Mouse (Mus musculus) hindbrain, embryonic 14.5 days (tissue): ENCODE measurements around the gene Plcz1. TPM values are rescaled to one million over a fixed set of nuclear protein-coding genes. Genes with fewer than 3 reads are reported as not detected.

Experiments
- ATAC-seq: fragments of 200-750 bp; cut with Nextera tagmentation; 2 replicates; pipeline ENCODE4 v1.8.0; 2017; ENCODE audit warnings: moderate number of reproducible peaks, mild to moderate bottlenecking, moderate TSS enrichment, moderate library complexity; ENCODE audit not compliant: low FRiP score
- DNase-seq: peaks from one replicate; pipeline ENCODE4 v3.0.0-alpha.2; 2015; ENCODE audit warnings: low spot score
- H3K27ac ChIP-seq: fragments of 300-500 bp; sonication (generic); 2 replicates; pipeline ENCODE4 v1.5.1; 2014; ENCODE audit warnings: mild to moderate bottlenecking, moderate library complexity
- H3K27me3 ChIP-seq: fragments of 300-500 bp; sonication (generic); 2 replicates; pipeline ENCODE4 v1.6.1; 2014; ENCODE audit warnings: mild to moderate bottlenecking, low read length, mixed read lengths; ENCODE audit not compliant: control insufficient read depth, insufficient read depth
- H3K36me3 ChIP-seq: fragments of 300-500 bp; sonication (generic); replicated peaks from 2 replicates; pipeline ENCODE4 v1.6.1; 2014; ENCODE audit not compliant: control insufficient read depth, insufficient read depth
- H3K4me1 ChIP-seq: fragments of 300-500 bp; sonication (generic); replicated peaks from 2 replicates; pipeline ENCODE4 v1.6.1; 2014; ENCODE audit warnings: antibody characterized with exemption, low read length, mixed read lengths; ENCODE audit not compliant: control insufficient read depth, insufficient read depth
- H3K4me2 ChIP-seq: fragments of 300-500 bp; sonication (generic); replicated peaks from 2 replicates; pipeline ENCODE4 v1.6.1; 2014; ENCODE audit warnings: mild to moderate bottlenecking, moderate library complexity
- H3K4me3 ChIP-seq: fragments of 300-500 bp; sonication (generic); replicated peaks from 2 replicates; pipeline ENCODE4 v1.5.1; 2014; ENCODE audit warnings: mild to moderate bottlenecking, low read length
- H3K9ac ChIP-seq: fragments of 300-500 bp; sonication (generic); 2 replicates; pipeline ENCODE4 v1.6.1; 2014
- H3K9me3 ChIP-seq: fragments of 300-500 bp; sonication (generic); 2 replicates; pipeline ENCODE4 v1.6.1; 2016; ENCODE audit warnings: low read length; ENCODE audit not compliant: control insufficient read depth
- WGBS: fragments of 180-500 bp; shearing (Covaris S2); extraction: QIAGEN DNeasy Blood & Tissue Kit; methylation state at CpG from one replicate; pipeline ENCODE4 v1.1.7; 2014; 5-methylcytosine and 5-hydroxymethylcytosine counted together
- polyA plus RNA-seq: library from polyadenylated mRNA; unstranded; fragments of >200 nt; fragmentation: Nextera tagmentation; extraction: Ambion mirVana; gene quantifications from 2 replicates; pipeline ENCODE4 v1.2.1, GENCODE M21; 2014

The Plcz1 gene
- polyA plus RNA-seq, 1 experiment from 2014 or later, result 0.19 TPM

DNA sequence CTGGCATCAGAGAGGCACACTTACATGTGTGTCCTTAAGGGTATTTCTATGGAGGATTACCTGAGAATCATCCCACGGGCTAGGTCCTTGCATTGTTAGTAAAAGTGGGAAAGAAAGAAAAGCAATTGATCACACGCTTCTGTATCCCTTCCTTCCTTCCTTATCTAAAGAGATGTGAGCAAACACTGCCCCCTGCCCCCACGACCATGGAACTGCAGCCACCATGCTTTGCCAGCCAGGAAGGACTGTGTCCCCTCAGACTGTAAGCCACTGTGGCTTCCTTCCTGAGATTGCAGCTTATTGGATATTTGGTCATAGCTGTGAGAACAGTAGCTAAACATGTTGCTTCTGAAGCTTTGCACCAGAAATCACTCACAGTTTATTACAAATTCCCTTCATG lies 36.1 kb downstream of the Plcz1 start:
- Histone ChIP-seq H3K27ac (no peak overlapping the region), H3K4me3 (no peak overlapping the region), H3K9ac (no peak overlapping the region), H3K27me3 (no peaks in the 10 kb centered on the region), H3K4me2 (no peak overlapping the region), H3K4me1 (no peaks in the 10 kb centered on the region), H3K36me3 (no peaks in the 10 kb centered on the region), H3K9me3 (0 out of 2 replicates have a peak, but pooled peaks cover 4% of the 10 kb centered on the region)
- WGBS, result 84% methylated on average over 3 of the region's 3 CpGs
- no peak for DNase-seq
- no peak for ATAC-seq

DNA sequence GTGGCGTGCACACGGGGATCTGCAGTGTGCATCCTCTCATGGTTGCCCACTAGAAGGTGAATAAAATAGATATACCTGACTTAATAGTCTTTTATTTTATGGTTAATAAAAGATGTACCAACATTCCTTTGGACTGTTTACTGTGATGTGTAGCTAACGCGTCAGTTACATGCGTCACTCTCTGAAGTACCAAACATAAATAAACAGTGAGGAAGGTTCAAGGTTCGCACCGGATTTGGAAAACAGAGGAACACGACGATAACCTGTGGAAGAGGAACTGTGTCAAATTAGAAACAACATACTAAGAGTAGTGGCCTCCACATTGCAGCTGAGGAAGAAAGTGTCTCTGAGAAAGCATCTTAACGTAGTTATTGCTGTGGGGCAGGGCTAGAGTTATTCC lies 51.7 kb downstream of the Plcz1 start:
- Histone ChIP-seq H3K9ac (no peak overlapping the region), H3K36me3 (no peaks in the 10 kb centered on the region), H3K27ac (peak overlapping the region; percentile 26; the same call in 1 of the 2 replicates), H3K27me3 (no peaks in the 10 kb centered on the region), H3K4me3 (no peak overlapping the region), H3K9me3 (0 out of 2 replicates have a peak, but pooled peaks cover 2% of the 10 kb centered on the region), H3K4me1 (0 out of 2 replicates have a peak, but pooled peaks cover 3% of the 10 kb centered on the region), H3K4me2 (no peak overlapping the region)
- 92% methylated on average over 10 of the region's 10 CpGs for WGBS
- DNase-seq (no peak), ATAC-seq (no peak)

DNA sequence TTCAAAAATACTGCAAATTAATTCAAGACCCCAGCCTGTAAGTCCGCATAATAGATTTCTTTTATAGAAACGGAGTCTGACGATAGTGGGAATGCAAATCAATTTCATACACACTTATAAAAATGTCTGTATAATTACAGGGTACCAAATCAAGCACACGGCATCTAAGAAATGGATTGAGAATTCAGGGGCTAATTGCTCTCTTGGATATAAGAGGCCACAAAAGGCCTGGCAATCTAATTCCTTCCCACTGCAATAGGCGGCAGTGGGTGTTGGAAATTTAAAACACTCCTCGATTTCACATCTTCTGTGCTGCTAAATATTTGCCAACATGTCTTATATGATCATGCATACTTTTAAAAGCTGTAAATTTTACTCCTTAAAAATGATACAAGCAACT lies 52.2 kb downstream of the Plcz1 start:
- ATAC-seq (no peak), DNase-seq (no peak)
- WGBS, result 67% methylated on average over 6 of the region's 6 CpGs

GRCm38 (mm10) chr6:139986564-139986963 lies 54.7 kb downstream of the Plcz1 start:
- H3K9me3 ChIP-seq, result 0 out of 2 replicates have a peak, but pooled peaks cover 3% of the 10 kb centered on the region
- H3K9ac ChIP-seq, result no peak overlapping the region
- H3K4me3 ChIP-seq, result no peak overlapping the region
- DNase-seq, result no peak
- H3K27me3 ChIP-seq, result no peaks in the 10 kb centered on the region
- no peak for ATAC-seq
- no peak overlapping the region for H3K27ac ChIP-seq
- 0 out of 2 replicates have a peak, but pooled peaks cover 3% of the 10 kb centered on the region for H3K4me1 ChIP-seq
- WGBS, result 90% methylated on average over 2 of the region's 2 CpGs
- H3K36me3 ChIP-seq, result no peaks in the 10 kb centered on the region
- no peak overlapping the region for H3K4me2 ChIP-seq

More for the DNA sequence above, 52.2 kb downstream of the Plcz1 start:
- no peak overlapping the region for H3K9ac ChIP-seq
- no peak overlapping the region for H3K4me3 ChIP-seq
- no peaks in the 10 kb centered on the region for H3K27me3 ChIP-seq
- H3K9me3 ChIP-seq, result 0 out of 2 replicates have a peak, but pooled peaks cover 3% of the 10 kb centered on the region
- H3K27ac ChIP-seq, result 0 out of 2 replicates have a peak overlapping the region, but pooled peaks have one; percentile 26
- 0 out of 2 replicates have a peak, but pooled peaks cover 3% of the 10 kb centered on the region for H3K4me1 ChIP-seq
- H3K36me3 ChIP-seq, result no peaks in the 10 kb centered on the region
- no peak overlapping the region for H3K4me2 ChIP-seq

GRCm38 (mm10) chr6:139984069-139984468 lies 57.2 kb downstream of the Plcz1 start:
- H3K36me3 ChIP-seq, result no peaks in the 10 kb centered on the region
- no peak overlapping the region for H3K27ac ChIP-seq
- H3K9ac ChIP-seq, result no peak overlapping the region
- H3K9me3 ChIP-seq, result 0 out of 2 replicates have a peak, but pooled peaks cover 3% of the 10 kb centered on the region
- H3K27me3 ChIP-seq, result no peaks in the 10 kb centered on the region
- ATAC-seq (no peak), DNase-seq (no peak)
- H3K4me1 ChIP-seq, result 0 out of 2 replicates have a peak, but pooled peaks cover 3% of the 10 kb centered on the region
- WGBS, result 80% methylated on average over 3 of the region's 3 CpGs
- H3K4me2 ChIP-seq, result no peak overlapping the region
- H3K4me3 ChIP-seq, result no peak overlapping the region

DNA sequence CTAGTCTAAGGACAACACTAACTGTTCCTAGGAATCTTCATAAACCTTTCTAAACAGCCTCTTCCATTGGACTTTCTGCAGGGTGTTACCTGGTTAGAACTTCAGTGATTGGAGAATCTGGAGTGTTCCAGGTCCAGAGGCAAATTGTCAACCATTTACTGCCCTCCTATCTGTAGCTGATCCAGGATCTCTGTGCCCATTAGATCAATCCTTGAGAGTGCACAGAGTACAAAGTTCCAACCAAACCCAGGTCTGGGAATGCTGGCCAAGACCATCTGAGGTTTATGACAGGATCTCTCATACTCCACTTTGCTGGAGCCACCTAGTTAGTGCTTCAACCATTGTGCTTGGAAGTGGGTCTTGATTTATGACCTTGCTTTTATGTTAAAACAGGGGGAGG lies 60.2 kb downstream of the Plcz1 start:
- H3K36me3 ChIP-seq, result no peaks in the 10 kb centered on the region
- no peak overlapping the region for H3K4me3 ChIP-seq
- no peaks in the 10 kb centered on the region for H3K27me3 ChIP-seq
- 0 out of 2 replicates have a peak, but pooled peaks cover 3% of the 10 kb centered on the region for H3K9me3 ChIP-seq
- no peak overlapping the region for H3K9ac ChIP-seq
- no peak overlapping the region for H3K27ac ChIP-seq
- no peaks in the 10 kb centered on the region for H3K4me1 ChIP-seq
- ATAC-seq (no peak), DNase-seq (no peak)
- H3K4me2 ChIP-seq, result no peak overlapping the region

DNA sequence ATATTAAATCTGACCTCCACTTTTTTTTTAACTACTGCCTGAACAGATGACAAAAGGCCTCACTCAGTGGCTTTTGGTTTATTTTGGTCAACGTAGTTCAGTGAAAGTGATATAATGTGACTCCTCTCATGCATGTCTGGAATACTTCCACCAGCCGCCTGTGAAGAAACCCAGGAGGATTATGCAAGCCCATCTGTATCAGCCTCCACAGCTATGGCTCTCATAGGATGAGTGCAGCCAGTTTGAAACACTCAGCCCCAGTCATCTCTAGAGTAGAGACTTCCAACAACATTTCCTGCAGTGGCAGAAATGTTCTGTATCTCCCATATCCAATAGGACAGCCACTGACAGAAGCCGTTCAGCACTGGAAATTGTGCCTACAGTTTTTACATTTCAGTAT lies 63.1 kb downstream of the Plcz1 start:
- Histone ChIP-seq H3K4me1 (no peaks in the 10 kb centered on the region), H3K4me2 (no peak overlapping the region), H3K9me3 (no peaks in the 10 kb centered on the region), H3K27me3 (no peaks in the 10 kb centered on the region), H3K36me3 (no peaks in the 10 kb centered on the region), H3K4me3 (no peak overlapping the region), H3K27ac (no peak overlapping the region), H3K9ac (no peak overlapping the region)
- WGBS, result 55% methylated on average over 3 of the region's 3 CpGs
- ATAC-seq (no peak), DNase-seq (no peak)

DNA sequence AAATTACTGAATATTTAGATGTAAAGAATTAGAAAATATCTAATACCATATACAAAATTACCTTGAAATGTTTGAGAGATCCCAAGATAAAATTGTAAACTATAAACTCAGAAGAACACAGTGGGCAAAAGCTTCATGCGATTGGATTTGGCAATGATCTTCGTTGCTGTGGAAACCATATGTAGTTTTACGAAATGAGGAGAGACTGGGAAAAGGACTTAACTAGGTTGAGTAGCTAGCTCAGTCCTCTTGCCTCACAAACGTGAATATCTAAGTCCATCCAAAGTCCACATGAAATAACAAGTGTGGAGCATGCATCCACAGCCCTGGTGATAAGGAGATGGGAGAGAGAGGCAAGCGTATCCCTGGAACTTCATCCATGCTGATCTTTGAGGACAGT lies 66.6 kb downstream of the Plcz1 start:
- H3K27me3 ChIP-seq, result no peaks in the 10 kb centered on the region
- no peaks in the 10 kb centered on the region for H3K9me3 ChIP-seq
- no peaks in the 10 kb centered on the region for H3K36me3 ChIP-seq
- H3K4me3 ChIP-seq, result no peak overlapping the region
- DNase-seq (no peak), ATAC-seq (no peak)
- H3K27ac ChIP-seq, result no peak overlapping the region
- H3K4me2 ChIP-seq, result no peak overlapping the region
- no peaks in the 10 kb centered on the region for H3K4me1 ChIP-seq
- 87% methylated on average over 5 of the region's 5 CpGs for WGBS
- H3K9ac ChIP-seq, result no peak overlapping the region

DNA sequence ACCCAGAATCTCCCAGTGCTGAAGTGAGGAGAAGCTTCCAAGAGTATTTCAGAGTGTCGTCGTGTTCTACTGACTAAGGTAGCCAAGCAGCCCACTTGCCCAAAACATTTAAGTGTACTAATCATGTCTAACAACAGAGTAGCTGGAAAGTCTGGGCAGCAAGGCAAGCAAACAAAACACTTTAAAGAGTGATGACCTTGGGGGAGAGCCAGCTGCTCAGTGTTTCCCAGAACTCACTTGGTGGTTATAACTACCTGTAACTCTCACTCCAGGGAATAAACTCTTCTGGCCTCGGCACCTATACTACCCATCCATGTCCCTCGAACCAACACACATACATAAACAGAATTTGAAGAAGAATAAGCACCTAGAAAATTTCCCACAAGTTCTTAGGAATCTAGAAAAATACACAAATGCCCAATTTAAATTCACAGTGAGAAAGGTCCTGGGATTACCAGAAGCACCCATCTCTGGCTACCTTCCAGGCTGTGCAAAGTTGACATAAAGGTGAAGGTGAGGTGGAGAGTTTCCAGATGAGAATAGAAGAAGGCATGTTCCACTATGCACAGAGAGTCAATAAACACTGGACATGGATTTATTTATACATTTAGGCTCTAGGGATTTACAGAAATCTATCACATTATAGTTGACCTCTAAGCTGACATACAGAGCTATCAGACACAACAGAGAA lies 69.5 kb downstream of the Plcz1 start:
- WGBS, result 91% methylated on average over 4 of the region's 4 CpGs
- Histone ChIP-seq H3K9ac (no peak overlapping the region), H3K27me3 (no peaks in the 10 kb centered on the region), H3K4me1 (0 out of 2 replicates have a peak, but pooled peaks cover 2% of the 10 kb centered on the region), H3K4me2 (no peak overlapping the region), H3K9me3 (no peaks in the 10 kb centered on the region), H3K27ac (no peak overlapping the region), H3K36me3 (no peaks in the 10 kb centered on the region), H3K4me3 (no peak overlapping the region)
- ATAC-seq, result no peak
- DNase-seq, result no peak
